Mouse (Mus musculus): ENCODE results near the gene Rab8b. TPM values are rescaled to one million over a fixed set of nuclear protein-coding genes. Genes with fewer than 3 reads are reported as not detected.
"Not testable (repeated sequence)": the region's sequence is repeated elsewhere in the genome, so short reads cannot be mapped to it uniquely, and the experiment has no call there.

The Rab8b gene
- polyA plus RNA-seq, 1 experiment from 2014 or later: 14.3 TPM

- Histone ChIP-seq H3K27me3 (no peaks in the 10 kb centered on the region), H3K27ac (0 out of 2 replicates have a peak within 1 kb of the TSS, but pooled peaks have one; percentile 16), H3K4me1 (replicated peaks) (peaks cover 16% of the 10 kb centered on the region), H3K36me3 (no peaks in the 10 kb centered on the region), H3K9me3 (replicated peaks) (no peaks in the 10 kb centered on the region), H3K9ac (peak within 1 kb of the TSS; percentile 55), H3K4me3 (peak within 1 kb of the TSS; percentile 81), H3K4me2 (peak within 1 kb of the TSS; percentile 100)
- peak; percentile 100 for ATAC-seq (replicated peaks; ENCODE audit: insufficient number of reproducible peaks, insufficient read depth, low FRiP score, low read depth)
- WGBS: under 1% methylated on average over 58 of the region's 58 CpGs
Observed at GRCm38 (mm10) chr9:66834318-66835096, 85.0 kb downstream of the Rab8b start, which contains the start of gene Aph1c. Aph1c (minus strand) TSS chr9:66834726.

GRCm38 (mm10) chr9:66833851-66834250 lies 85.6 kb downstream of the Rab8b start:
- Histone ChIP-seq H3K4me3 (peak overlapping the region; percentile 81), H3K9me3 (replicated peaks) (no peaks in the 10 kb centered on the region), H3K27me3 (no peaks in the 10 kb centered on the region), H3K9ac (peak overlapping the region; percentile 55), H3K27ac (0 out of 2 replicates have a peak overlapping the region, but pooled peaks have one; percentile 16), H3K4me1 (replicated peaks) (peaks cover 16% of the 10 kb centered on the region), H3K4me2 (peak overlapping the region; percentile 100), H3K36me3 (no peaks in the 10 kb centered on the region)
- 30% methylated on average over 7 of the region's 7 CpGs for WGBS
- ATAC-seq (replicated peaks; ENCODE audit: insufficient number of reproducible peaks, insufficient read depth, low FRiP score, low read depth): no peak

- Histone ChIP-seq H3K4me3 (no peak overlapping the region), H3K4me2 (no peak overlapping the region), H3K9me3 (replicated peaks) (no peaks in the 10 kb centered on the region), H3K36me3 (no peaks in the 10 kb centered on the region), H3K27me3 (no peaks in the 10 kb centered on the region), H3K27ac (no peak overlapping the region), H3K9ac (no peak overlapping the region), H3K4me1 (replicated peaks) (peaks cover 16% of the 10 kb centered on the region)
- WGBS: 48% methylated on average over 4 of the region's 4 CpGs
- ATAC-seq (replicated peaks; ENCODE audit: insufficient number of reproducible peaks, insufficient read depth, low FRiP score, low read depth): no peak
Observed at GRCm38 (mm10) chr9:66832366-66832908, 87.0 kb downstream of the Rab8b start.

- Histone ChIP-seq H3K4me3 (no peak overlapping the region), H3K36me3 (no peaks in the 10 kb centered on the region), H3K27ac (no peak overlapping the region), H3K9me3 (replicated peaks) (no peaks in the 10 kb centered on the region), H3K4me1 (replicated peaks) (peaks cover 3% of the 10 kb centered on the region; the same call in 1 of the 2 replicates), H3K9ac (no peak overlapping the region), H3K4me2 (no peak overlapping the region), H3K27me3 (no peaks in the 10 kb centered on the region)
- no peak for ATAC-seq (replicated peaks; ENCODE audit: insufficient number of reproducible peaks, insufficient read depth, low FRiP score, low read depth)
- WGBS: 34% methylated on average over 1 of the region's 1 CpGs
Observed at GRCm38 (mm10) chr9:66825990-66826389, 93.5 kb downstream of the Rab8b start.

- WGBS: 88% methylated on average over 2 of the region's 5 CpGs
- H3K4me2 ChIP-seq; H3K27ac ChIP-seq; H3K27me3 ChIP-seq; H3K36me3 ChIP-seq; ATAC-seq (replicated peaks; ENCODE audit: insufficient number of reproducible peaks, insufficient read depth, low FRiP score, low read depth); H3K9me3 ChIP-seq (replicated peaks); H3K4me3 ChIP-seq; H3K4me1 ChIP-seq (replicated peaks); H3K9ac ChIP-seq: not testable (repeated sequence)
Observed at GRCm38 (mm10) chr9:66822255-66822654, 97.2 kb downstream of the Rab8b start.

GRCm38 (mm10) chr9:66820996-66821395 lies 98.5 kb downstream of the Rab8b start:
- no peak overlapping the region for H3K9ac ChIP-seq
- H3K9me3 ChIP-seq (replicated peaks): no peaks in the 10 kb centered on the region
- no peaks in the 10 kb centered on the region for H3K27me3 ChIP-seq
- H3K4me3 ChIP-seq: no peak overlapping the region
- WGBS: 67% methylated on average over 5 of the region's 5 CpGs
- H3K27ac ChIP-seq: no peak overlapping the region
- no peaks in the 10 kb centered on the region for H3K36me3 ChIP-seq
- ATAC-seq (replicated peaks; ENCODE audit: insufficient number of reproducible peaks, insufficient read depth, low FRiP score, low read depth): no peak
- H3K4me2 ChIP-seq: no peak overlapping the region
- peaks cover 3% of the 10 kb centered on the region; the same call in 1 of the 2 replicates for H3K4me1 ChIP-seq (replicated peaks)

- ATAC-seq (replicated peaks; ENCODE audit: insufficient number of reproducible peaks, insufficient read depth, low FRiP score, low read depth): no peak
- no peak overlapping the region for H3K9ac ChIP-seq
- no peaks in the 10 kb centered on the region for H3K4me1 ChIP-seq (replicated peaks)
- no peak overlapping the region for H3K4me2 ChIP-seq
- no peaks in the 10 kb centered on the region for H3K27me3 ChIP-seq
- H3K4me3 ChIP-seq: no peak overlapping the region
- 45% methylated on average over 2 of the region's 2 CpGs for WGBS
- H3K27ac ChIP-seq: no peak overlapping the region
- H3K36me3 ChIP-seq: no peaks in the 10 kb centered on the region
- no peaks in the 10 kb centered on the region for H3K9me3 ChIP-seq (replicated peaks)
Observed at GRCm38 (mm10) chr9:66813392-66813791, 106.1 kb downstream of the Rab8b start.

- not testable (repeated sequence) for ATAC-seq (replicated peaks; ENCODE audit: insufficient number of reproducible peaks, insufficient read depth, low FRiP score, low read depth); H3K27ac ChIP-seq; H3K36me3 ChIP-seq; H3K27me3 ChIP-seq; H3K4me1 ChIP-seq (replicated peaks); H3K9me3 ChIP-seq (replicated peaks)
- H3K9ac ChIP-seq: peak overlapping the region; percentile 51; the same call in 1 of the 2 replicates
- peak overlapping the region; percentile 46 for H3K4me3 ChIP-seq
- WGBS: 6% methylated on average over 30 of the region's 37 CpGs
- H3K4me2 ChIP-seq: peak overlapping the region; percentile 63
Observed at GRCm38 (mm10) chr9:66805951-66806350, 113.5 kb downstream of the Rab8b start.

- H3K4me1 ChIP-seq (replicated peaks): peaks cover 9% of the 10 kb centered on the region
- 39% methylated on average over 12 of the region's 12 CpGs for WGBS
- H3K4me3 ChIP-seq: 0 out of 2 replicates have a peak overlapping the region, but pooled peaks have one; percentile 7
- H3K27ac ChIP-seq: no peak overlapping the region
- H3K9ac ChIP-seq: no peak overlapping the region
- H3K36me3 ChIP-seq: no peaks in the 10 kb centered on the region
- no peaks in the 10 kb centered on the region for H3K9me3 ChIP-seq (replicated peaks)
- H3K27me3 ChIP-seq: peaks cover 3% of the 10 kb centered on the region; the same call in 1 of the 2 replicates
- no peak for ATAC-seq (replicated peaks; ENCODE audit: insufficient number of reproducible peaks, insufficient read depth, low FRiP score, low read depth)
- peak overlapping the region; percentile 40 for H3K4me2 ChIP-seq
Observed at GRCm38 (mm10) chr9:66801947-66802346, 117.5 kb downstream of the Rab8b start.

- H3K27ac ChIP-seq: peak within 1 kb of the TSS; percentile 98
- peaks cover 14% of the 10 kb centered on the region for H3K4me1 ChIP-seq (replicated peaks)
- peak within 1 kb of the TSS; percentile 81 for H3K4me3 ChIP-seq
- no peaks in the 10 kb centered on the region for H3K27me3 ChIP-seq
- no peak for ATAC-seq (replicated peaks; ENCODE audit: insufficient number of reproducible peaks, insufficient read depth, low FRiP score, low read depth)
- no peaks in the 10 kb centered on the region for H3K9me3 ChIP-seq (replicated peaks)
- peak within 1 kb of the TSS; percentile 76; the same call in 1 of the 2 replicates for H3K9ac ChIP-seq
- peak within 1 kb of the TSS; percentile 89 for H3K4me2 ChIP-seq
- H3K36me3 ChIP-seq: no peaks in the 10 kb centered on the region
- 82% methylated on average over 5 of the region's 5 CpGs for WGBS
Observed at GRCm38 (mm10) chr9:66796739-66797138, 122.7 kb downstream of the Rab8b start, which contains the start of gene Gm10647. Gm10647 (plus strand) TSS chr9:66797039.

GRCm38 (mm10) chr9:66795464-66796324 lies 123.8 kb downstream of the Rab8b start, which contains the start of gene Aph1b:
Aph1b (minus strand) TSS chr9:66795490.
- Histone ChIP-seq H3K4me1 (replicated peaks) (peaks cover 11% of the 10 kb centered on the region), H3K27me3 (no peaks in the 10 kb centered on the region), H3K4me3 (peak within 1 kb of the TSS; percentile 81), H3K36me3 (no peaks in the 10 kb centered on the region), H3K27ac (peak within 1 kb of the TSS; percentile 98), H3K9me3 (replicated peaks) (no peaks in the 10 kb centered on the region), H3K9ac (peak within 1 kb of the TSS; percentile 76), H3K4me2 (peak within 1 kb of the TSS; percentile 89)
- ATAC-seq (replicated peaks; ENCODE audit: insufficient number of reproducible peaks, insufficient read depth, low FRiP score, low read depth): peak; percentile 97
- under 1% methylated on average over 42 of the region's 42 CpGs for WGBS

Measured in heart, embryonic 15.5 days (tissue).